Mouse (Mus musculus): Measurements from ENCODE around the gene 9530003J23Rik.

The 9530003J23Rik gene

DNA sequence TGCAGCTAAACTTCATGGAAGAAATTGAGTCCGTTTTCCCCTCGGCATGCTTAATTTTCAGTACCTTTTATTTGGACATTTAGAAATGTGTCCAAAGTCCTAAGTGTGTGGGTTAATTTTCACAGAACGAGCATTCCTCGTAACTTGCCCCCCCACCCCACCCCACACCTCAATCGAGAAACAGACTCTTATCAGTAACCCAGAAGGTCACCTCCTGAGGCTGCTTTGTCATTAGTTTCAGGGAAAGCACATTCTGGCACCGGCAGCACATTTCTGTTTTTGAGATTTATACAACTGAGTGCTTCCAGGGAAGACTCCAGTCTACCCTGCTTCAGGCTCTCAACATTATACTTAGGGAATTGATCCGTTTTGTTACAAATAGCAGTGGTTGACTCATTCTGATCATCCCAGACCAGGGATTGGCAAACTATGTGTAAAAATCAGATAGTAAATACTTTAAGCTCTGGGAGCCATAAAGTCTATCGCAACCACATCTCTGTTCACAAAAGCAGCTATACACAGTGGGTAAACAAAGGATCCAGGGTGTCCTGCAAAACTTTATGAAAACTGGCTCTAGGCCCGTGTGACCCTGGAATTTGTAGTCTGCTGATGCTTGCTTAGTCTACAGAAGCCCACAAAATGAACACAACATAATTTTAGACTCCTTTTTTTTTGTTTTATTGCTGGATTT, 53.0 kb downstream of the 9530003J23Rik start:
- TF ChIP-seq POU5F1 (IDR thresholded peaks at IDR 0.05; ENCODE audit: borderline replicate concordance, low read length) (no peak), CTCF (conservative IDR thresholded peaks at IDR 0.05; ENCODE audit: low read length) (no peak), NANOG (IDR thresholded peaks at IDR 0.05; ENCODE audit: borderline replicate concordance, low read length) (no peak)
- Histone ChIP-seq H3K4me1 (replicated peaks; ENCODE audit: low read depth, low read length) (peaks cover 4% of the 10 kb centered on the region; the same call in 1 of the 2 replicates), H3K27me3 (ENCODE audit: insufficient read depth, low read length) (peaks cover 13% of the 10 kb centered on the region), H3K4me3 (replicated peaks; ENCODE audit: low read length) (no peak overlapping the region), H3K9me3 (ENCODE audit: low read length) (no peaks in the 10 kb centered on the region), H3K36me3 (ENCODE audit: insufficient read depth, low read length) (no peaks in the 10 kb centered on the region)

All from E14TG2a.4 (cell line).